Mouse (Mus musculus): Measurements from ENCODE around the gene Izumo2. TPM values are rescaled to one million over a fixed set of nuclear protein-coding genes. Genes with fewer than 3 reads are reported as not detected.

Gene Izumo2
- polyA plus RNA-seq, 1 experiment from 2014 or later: not detected

- no peak overlapping the region for H3K9ac ChIP-seq (ENCODE audit: low read length)
- H3K4me3 ChIP-seq (replicated peaks; ENCODE audit: low read length): no peak overlapping the region
- H3K27me3 ChIP-seq (ENCODE audit: control insufficient read depth, insufficient read depth, low read length): no peaks in the 10 kb centered on the region
- no peaks in the 10 kb centered on the region for H3K4me1 ChIP-seq (ENCODE audit: control insufficient read depth, insufficient read depth, low read length)
- peaks cover 20% of the 10 kb centered on the region for H3K36me3 ChIP-seq (ENCODE audit: control insufficient read depth, insufficient read depth, low read length)
- no peak for ATAC-seq (ENCODE audit: insufficient read depth, low FRiP score)
- H3K4me2 ChIP-seq (ENCODE audit: low read depth, low read length): no peak overlapping the region
- 85% methylated on average over 5 of the region's 5 CpGs for WGBS
- no peaks in the 10 kb centered on the region for H3K9me3 ChIP-seq (replicated peaks; ENCODE audit: control insufficient read depth, low read length)
- no peak overlapping the region for H3K27ac ChIP-seq (ENCODE audit: low read length)
Measured at GRCm38 (mm10) chr7:44768129-44768528, 59.6 kb downstream of the Izumo2 start.

Other genes starting within 250 kb of the Izumo2 start
- gene Aspdh, start 243.4 kb upstream of the Izumo2 start, polyA plus RNA-seq (2015; fragmentation: Nextera tagmentation; extraction: Ambion mirVana): 0.72 and 0.87 TPM in 2 replicates
- 88.0 and 102 TPM in 2 replicates for gene Josd2, start 240.8 kb upstream of the Izumo2 start, polyA plus RNA-seq (2015; fragmentation: Nextera tagmentation; extraction: Ambion mirVana)
- gene Emc10, start 212.2 kb upstream of the Izumo2 start, polyA plus RNA-seq (2015; fragmentation: Nextera tagmentation; extraction: Ambion mirVana): 69.9 and 80.7 TPM in 2 replicates
- 7.0 and 8.2 TPM in 2 replicates for gene Fam71e1, start 212.2 kb upstream of the Izumo2 start, polyA plus RNA-seq (2015; fragmentation: Nextera tagmentation; extraction: Ambion mirVana)
- gene Mybpc2, start 184.1 kb upstream of the Izumo2 start, polyA plus RNA-seq (2015; fragmentation: Nextera tagmentation; extraction: Ambion mirVana): 0.41 and 1.8 TPM in 2 replicates
- gene Spib, start 176.7 kb upstream of the Izumo2 start, polyA plus RNA-seq (2015; fragmentation: Nextera tagmentation; extraction: Ambion mirVana): 0.52 and 0.76 TPM in 2 replicates
- gene Pold1, start 159.9 kb upstream of the Izumo2 start, polyA plus RNA-seq (2015; fragmentation: Nextera tagmentation; extraction: Ambion mirVana): 70.3 and 72.8 TPM in 2 replicates
- gene Nr1h2, start 154.8 kb upstream of the Izumo2 start, polyA plus RNA-seq (2015; fragmentation: Nextera tagmentation; extraction: Ambion mirVana): 62.0 and 68.6 TPM in 2 replicates
- 3.7 and 5.4 TPM in 2 replicates for gene Napsa, start 136.4 kb upstream of the Izumo2 start, polyA plus RNA-seq (2015; fragmentation: Nextera tagmentation; extraction: Ambion mirVana)
- gene Kcnc3, start 118.1 kb upstream of the Izumo2 start, polyA plus RNA-seq (2015; fragmentation: Nextera tagmentation; extraction: Ambion mirVana): 0.16 and 0.26 TPM in 2 replicates
- 17.5 and 20.5 TPM in 2 replicates for gene Myh14, start 37.9 kb upstream of the Izumo2 start, polyA plus RNA-seq (2015; fragmentation: Nextera tagmentation; extraction: Ambion mirVana)
- 32.1 and 32.8 TPM in 2 replicates for gene Vrk3, start 39.7 kb downstream of the Izumo2 start, polyA plus RNA-seq (2015; fragmentation: Nextera tagmentation; extraction: Ambion mirVana)
- 1.8 and 2.3 TPM in 2 replicates for gene Zfp473, start 42.3 kb downstream of the Izumo2 start, polyA plus RNA-seq (2015; fragmentation: Nextera tagmentation; extraction: Ambion mirVana)
- 73.8 and 83.1 TPM in 2 replicates for gene Nup62, start 107.3 kb downstream of the Izumo2 start, polyA plus RNA-seq (2015; fragmentation: Nextera tagmentation; extraction: Ambion mirVana)
- gene Il4i1, start 107.6 kb downstream of the Izumo2 start, polyA plus RNA-seq (2015; fragmentation: Nextera tagmentation; extraction: Ambion mirVana): 0.88 and 1.3 TPM in 2 replicates
- gene Atf5, start 107.9 kb downstream of the Izumo2 start, polyA plus RNA-seq (2015; fragmentation: Nextera tagmentation; extraction: Ambion mirVana): 3.8 and 4.6 TPM in 2 replicates
- 73.5 and 83.1 TPM in 2 replicates for gene Akt1s1, start 140.2 kb downstream of the Izumo2 start, polyA plus RNA-seq (2015; fragmentation: Nextera tagmentation; extraction: Ambion mirVana)
- gene Tbc1d17, start 140.3 kb downstream of the Izumo2 start, polyA plus RNA-seq (2015; fragmentation: Nextera tagmentation; extraction: Ambion mirVana): 71.7 and 74.1 TPM in 2 replicates
- gene Pnkp, start 148.4 kb downstream of the Izumo2 start, polyA plus RNA-seq (2015; fragmentation: Nextera tagmentation; extraction: Ambion mirVana): 32.6 and 34.8 TPM in 2 replicates
- 150 and 156 TPM in 2 replicates for gene Ptov1, start 161.0 kb downstream of the Izumo2 start, polyA plus RNA-seq (2015; fragmentation: Nextera tagmentation; extraction: Ambion mirVana)
- gene Med25, start 184.0 kb downstream of the Izumo2 start, polyA plus RNA-seq (2015; fragmentation: Nextera tagmentation; extraction: Ambion mirVana): 89.9 and 94.0 TPM in 2 replicates
- 23.1 and 24.7 TPM in 2 replicates for gene Fuz, start 187.3 kb downstream of the Izumo2 start, polyA plus RNA-seq (2015; fragmentation: Nextera tagmentation; extraction: Ambion mirVana)
- gene Ap2a1, start 220.8 kb downstream of the Izumo2 start, polyA plus RNA-seq (2015; fragmentation: Nextera tagmentation; extraction: Ambion mirVana): 52.6 and 55.6 TPM in 2 replicates
- 0.06 TPM in 1 of 2 replicates, not detected in the other for gene Tsks, start 234.5 kb downstream of the Izumo2 start, polyA plus RNA-seq (2015; fragmentation: Nextera tagmentation; extraction: Ambion mirVana)

Data from stomach, embryonic 16.5 days (tissue).